Mouse (Mus musculus) bone marrow, adult 2 months (tissue): ENCODE data around the gene Brd3os.

Experiments used
- CTCF ChIP-seq: fragments of 200-500 bp; IDR thresholded peaks from 2 replicates; pipeline ENCODE4 v1.5.1; 2011; ENCODE audit warnings: low read length, control low read depth; ENCODE audit not compliant: control insufficient read depth, insufficient read depth
- POLR2A ChIP-seq: fragments of 200-500 bp; IDR thresholded peaks from 2 replicates; pipeline ENCODE4 v1.6.1; 2011; ENCODE audit warnings: low read depth, mild to moderate bottlenecking, control low read depth, low read length, borderline replicate concordance; ENCODE audit not compliant: control insufficient read depth

DNA sequence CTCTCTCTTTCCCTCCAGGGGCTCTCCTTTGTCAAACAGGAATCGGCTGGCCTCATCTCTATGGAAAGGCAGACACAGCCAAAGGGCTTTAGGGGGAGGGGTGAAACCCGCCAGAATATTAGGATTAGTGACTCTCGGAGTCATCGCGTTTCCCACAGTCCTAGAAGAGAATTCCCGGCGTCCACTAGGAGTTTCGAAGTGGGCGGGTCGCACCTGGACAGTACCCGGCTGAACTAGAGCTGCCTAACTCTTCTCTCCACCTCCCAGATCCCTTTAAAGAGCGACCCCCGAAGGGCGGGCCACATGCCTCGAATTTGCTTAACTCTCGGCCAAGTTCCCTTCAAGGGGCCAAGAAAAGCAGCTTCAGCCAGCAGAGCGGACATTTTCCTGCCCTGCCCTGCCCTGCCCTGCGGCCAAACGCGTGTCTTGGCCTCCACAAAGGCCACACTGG, 16.9 kb upstream of the Brd3os start:
- TF ChIP-seq CTCF, result no peak
- no peak for TF ChIP-seq POLR2A
